Mouse (Mus musculus) hindbrain, embryonic 16.5 days (tissue): ENCODE results near the gene Vmn2r51. TPM values are rescaled to one million over a fixed set of nuclear protein-coding genes. Genes with fewer than 3 reads are reported as not detected.
"Not testable (repeated sequence)": the region's sequence is repeated elsewhere in the genome, so short reads cannot be mapped to it uniquely, and the experiment has no call there.

ENCODE experiments used
- ATAC-seq: fragments of 200-750 bp; cut with Nextera tagmentation; 2 replicates; pipeline ENCODE4 v1.8.0; 2017; ENCODE audit warnings: moderate TSS enrichment, moderate library complexity
- H3K27ac ChIP-seq: fragments of 300-500 bp; sonication (generic); 2 replicates; pipeline ENCODE4 v1.5.1; 2014; ENCODE audit warnings: low read depth, mild to moderate bottlenecking, control low read depth, low read length, moderate library complexity
- H3K27me3 ChIP-seq: fragments of 300-500 bp; sonication (generic); replicated peaks from 2 replicates; pipeline ENCODE4 v1.6.1; 2014; ENCODE audit warnings: low read length; ENCODE audit not compliant: control insufficient read depth, insufficient read depth
- H3K36me3 ChIP-seq: fragments of 300-500 bp; sonication (generic); 2 replicates; pipeline ENCODE4 v1.6.1; 2014; ENCODE audit warnings: mild to moderate bottlenecking, low read length, moderate library complexity, mixed read lengths; ENCODE audit not compliant: control insufficient read depth, insufficient read depth
- H3K4me1 ChIP-seq: fragments of 300-500 bp; sonication (generic); 2 replicates; pipeline ENCODE4 v1.6.1; 2014; ENCODE audit warnings: low read depth, low read length; ENCODE audit not compliant: control insufficient read depth, insufficient read depth
- H3K4me2 ChIP-seq: fragments of 300-500 bp; sonication (generic); 2 replicates; pipeline ENCODE4 v1.6.1; 2014; ENCODE audit warnings: mild to moderate bottlenecking, low read length, control low read depth, moderate library complexity
- H3K4me3 ChIP-seq: fragments of 300-500 bp; sonication (generic); 2 replicates; pipeline ENCODE4 v1.5.1; 2014; ENCODE audit warnings: mild to moderate bottlenecking, low read length, control low read depth, moderate library complexity
- H3K9ac ChIP-seq: fragments of 300-500 bp; sonication (generic); 2 replicates; pipeline ENCODE4 v1.6.1; 2014; ENCODE audit warnings: low read depth, mild to moderate bottlenecking, control low read depth, low read length, moderate library complexity
- H3K9me3 ChIP-seq: fragments of 300-500 bp; sonication (generic); 2 replicates; pipeline ENCODE4 v1.6.1; 2014; ENCODE audit warnings: mild to moderate bottlenecking, low read length, moderate library complexity; ENCODE audit not compliant: control insufficient read depth
- WGBS: fragments of 180-500 bp; shearing (Covaris S2); extraction: QIAGEN DNeasy Blood & Tissue Kit; methylation state at CpG from one replicate; pipeline ENCODE4 v1.1.7; 2014; 5-methylcytosine and 5-hydroxymethylcytosine counted together
- polyA plus RNA-seq: library from polyadenylated mRNA; unstranded; fragments of >200 nt; fragmentation: Nextera tagmentation; extraction: Ambion mirVana; gene quantifications from 2 replicates; pipeline ENCODE4 v1.2.1, GENCODE M21; 2015

Gene Vmn2r51
- not detected in 2 replicates for polyA plus RNA-seq

- H3K36me3 ChIP-seq, H3K4me2 ChIP-seq, H3K4me1 ChIP-seq, ATAC-seq, H3K9me3 ChIP-seq, H3K4me3 ChIP-seq, H3K9ac ChIP-seq, H3K27me3 ChIP-seq, H3K27ac ChIP-seq: not testable (repeated sequence)
- WGBS, result 53% methylated on average over 1 of the region's 1 CpGs
Observed at GRCm38 (mm10) chr7:10105641-10106040, at the start of gene Vmn2r51. Vmn2r51 (minus strand) TSS chr7:10105741.

DNA sequence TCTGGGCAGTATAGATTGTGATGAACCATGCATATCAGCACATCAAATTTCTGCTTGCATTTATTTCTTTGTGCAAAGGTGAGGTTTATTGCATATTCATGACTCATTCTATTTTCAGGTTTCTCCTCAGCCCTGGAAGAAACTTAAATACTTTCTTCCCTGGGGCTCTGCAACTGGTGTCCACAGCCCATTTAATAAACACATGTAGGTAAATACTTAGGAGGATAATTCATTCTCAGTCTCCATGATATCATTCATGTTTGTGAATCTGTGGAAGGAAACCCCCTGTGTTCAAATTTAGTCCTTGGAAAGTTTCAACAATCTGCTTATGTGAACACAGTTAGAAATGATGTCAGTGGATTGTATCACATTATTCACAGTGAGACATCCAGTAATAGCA lies 52.3 kb downstream of the Vmn2r51 start, which contains the start of gene Vmn2r50:
TSS of gene Vmn2r50 (minus strand) at position 101 of the 400 bp plus-strand sequence.
- not testable (repeated sequence) for H3K9me3 ChIP-seq, H3K27me3 ChIP-seq, H3K36me3 ChIP-seq, ATAC-seq, H3K4me3 ChIP-seq, H3K27ac ChIP-seq, H3K4me1 ChIP-seq, H3K9ac ChIP-seq, H3K4me2 ChIP-seq

Other genes starting within 250 kb of the Vmn2r51 start
- not detected in 2 replicates for gene Vmn2r48, start 152.2 kb downstream of the Vmn2r51 start, polyA plus RNA-seq
- gene Vmn2r49, start 113.5 kb downstream of the Vmn2r51 start, polyA plus RNA-seq, result not detected in 2 replicates
- not detected in 2 replicates for gene Vmn2r50, start 52.4 kb downstream of the Vmn2r51 start, polyA plus RNA-seq
- gene Vmn2r52, start 70.8 kb upstream of the Vmn2r51 start, polyA plus RNA-seq, result not detected in 2 replicates
- gene Vmn1r66, start 172.3 kb upstream of the Vmn2r51 start, polyA plus RNA-seq, result not detected in 2 replicates